Comparison of ENCODE assay signal across 25 mouse cellular contexts in the genomic region with DNA sequence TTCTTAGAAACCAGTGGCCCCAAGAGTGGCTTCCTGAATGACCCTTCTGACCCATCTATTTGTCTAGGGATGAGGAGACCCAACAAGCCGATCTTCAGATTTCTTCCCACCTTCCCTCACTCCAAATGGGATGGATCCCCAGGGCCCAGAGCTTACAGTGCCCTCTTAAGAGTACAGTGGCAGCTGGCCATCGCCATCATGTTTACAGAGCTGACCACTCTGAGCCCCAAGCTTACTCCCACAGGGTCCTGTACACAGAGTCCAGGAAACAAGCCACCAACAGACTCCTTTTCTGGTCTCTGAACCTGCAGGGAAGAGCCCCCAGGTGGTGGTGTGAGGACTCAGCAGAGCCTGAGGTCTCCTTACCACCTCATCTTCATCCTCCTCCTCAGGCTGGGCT.
"Had no signal": no experiment of that assay in that cellular context is flagged by ENCODE, and none has a peak within 500 bp of the region (broad histone marks: within the 10 kb centered on the region; RNA-seq: fewer than 3 reads in every experiment).

No protein-coding gene starts in this region.

- H3K27ac ChIP-seq: gastrocnemius, adult 2 months; heart, adult 2 months; hindbrain, embryonic 10.5 days; hindbrain, embryonic 12.5 days; intestine, embryonic 15.5 days; kidney, embryonic 15.5 days; layer of hippocampus, adult 2 months; left cerebral cortex, adult 2 months; limb, embryonic 10.5 days; limb, embryonic 12.5 days; liver, embryonic 13.5 days had no signal

- H3K4me1 ChIP-seq: heart, embryonic 12.5 days; hindbrain, embryonic 10.5 days; hindbrain, embryonic 12.5 days; intestine, embryonic 15.5 days; kidney, embryonic 15.5 days; limb, embryonic 10.5 days; limb, embryonic 12.5 days; liver, embryonic 13.5 days had no signal

- ATAC-seq: hindbrain, embryonic 16.5 days; inflammation-experienced regulatory T-cells, adult 6 months had no signal

- H3K4me3 ChIP-seq: gastrocnemius, adult 2 months; heart, adult 2 months; heart, embryonic 12.5 days; hindbrain, embryonic 10.5 days; hindbrain, embryonic 12.5 days; intestine, embryonic 15.5 days; kidney, embryonic 15.5 days; layer of hippocampus, adult 2 months; left cerebral cortex, adult 2 months; limb, embryonic 10.5 days; limb, embryonic 12.5 days; liver, embryonic 13.5 days had no signal

- H3K27me3 ChIP-seq: heart, embryonic 12.5 days; hindbrain, embryonic 12.5 days; intestine, embryonic 15.5 days; kidney, embryonic 15.5 days; limb, embryonic 12.5 days; liver, embryonic 13.5 days had no signal

- H3K4me2 ChIP-seq: heart, embryonic 12.5 days; hindbrain, embryonic 12.5 days; intestine, embryonic 15.5 days; kidney, embryonic 15.5 days; limb, embryonic 12.5 days; liver, embryonic 11.5 days; liver, embryonic 13.5 days had no signal

- H3K9me3 ChIP-seq: heart, embryonic 12.5 days; hindbrain, embryonic 10.5 days; hindbrain, embryonic 12.5 days; intestine, embryonic 15.5 days; kidney, embryonic 15.5 days; limb, embryonic 10.5 days; limb, embryonic 12.5 days; liver, embryonic 13.5 days had no signal

- DNase-seq: gastrocnemius, adult 2 months; gastrocnemius, postnatal 10 days; gastrocnemius, postnatal 25 days; heart, adult 2 months; heart, postnatal 10 days; heart, postnatal 4 days; kidney, adult 2 months; kidney, adult 9 months; kidney, postnatal 10 days; kidney, postnatal 25 days; kidney, postnatal 4 days; liver; liver, embryonic 13.5 days had no signal

- H3K9ac ChIP-seq: heart, embryonic 12.5 days; hindbrain, embryonic 12.5 days; intestine, embryonic 15.5 days; kidney, embryonic 15.5 days; limb, embryonic 12.5 days; liver, embryonic 13.5 days had no signal
